Comparison of ENCODE assay signal across 8 mouse cellular contexts in genomic region chr2:92055831-92056236, GRCm38 (mm10). TPM values are rescaled to one million over a fixed set of nuclear protein-coding genes. Genes with fewer than 3 reads are reported as not detected.
DNase-seq lines count a peak whose midpoint lies in the region; ATAC-seq and TF ChIP-seq lines count a peak whose summit lies in the region.

No protein-coding gene starts in this region.

- peak overlapping the region; percentile 83 for H3K27ac ChIP-seq in brown adipose tissue, adult 24 weeks (replicated peaks; ENCODE audit: low read depth, low read length)
- H3K27ac ChIP-seq in forebrain, embryonic 13.5 days: 0 out of 2 replicates have a peak overlapping the region, but pooled peaks have one; percentile 25
- H3K27ac ChIP-seq in lung, embryonic 15.5 days: peak overlapping the region; percentile 88
- peak overlapping the region; percentile 62 for H3K27ac ChIP-seq in neural tube, embryonic 15.5 days (replicated peaks)
- no peak overlapping the region for H3K27ac ChIP-seq in thymus, adult 2 months (ENCODE audit: control insufficient read depth, insufficient read depth, low read length)

- no peaks in the 10 kb centered on the region; the same call in 1 of the 2 replicates for H3K4me1 ChIP-seq in brown adipose tissue, adult 24 weeks (ENCODE audit: control insufficient read depth, insufficient read depth, insufficient read length, low read length)
- H3K4me1 ChIP-seq in forebrain, embryonic 13.5 days: peaks cover 33% of the 10 kb centered on the region
- H3K4me1 ChIP-seq in lung, embryonic 15.5 days: peaks cover 35% of the 10 kb centered on the region
- H3K4me1 ChIP-seq in neural tube, embryonic 15.5 days: peaks cover 28% of the 10 kb centered on the region
- H3K4me1 ChIP-seq in thymus, adult 2 months (replicated peaks; ENCODE audit: control insufficient read depth, insufficient read depth, low read length): peaks cover 19% of the 10 kb centered on the region

- H3K4me3 ChIP-seq in brown adipose tissue, adult 24 weeks (ENCODE audit: insufficient read depth, low read depth, low read length): peak overlapping the region; percentile 50
- peak overlapping the region; percentile 38 for H3K4me3 ChIP-seq in forebrain, embryonic 13.5 days
- peak overlapping the region; percentile 34 for H3K4me3 ChIP-seq in lung, embryonic 15.5 days
- H3K4me3 ChIP-seq in neural tube, embryonic 15.5 days (replicated peaks): peak overlapping the region; percentile 36
- peak overlapping the region; percentile 36 for H3K4me3 ChIP-seq in thymus, adult 2 months (ENCODE audit: control insufficient read depth, insufficient read depth, low read length)

- DNase-seq in CD8-positive naive resting alpha-beta T cell, adult 2 months (ENCODE audit: low read depth in 2 of 2, low spot score in 2 of 2): peak; percentile 27 to 43
- DNase-seq in layer of hippocampus, adult 8-10 months (ENCODE audit: low spot score in 2 of 2): peak; percentile 38 to 57
- peak; percentile 56 for DNase-seq in thymus, adult 2 months

- 0 out of 2 replicates have a peak, but pooled peaks have one; percentile 31 for ATAC-seq in forebrain, embryonic 13.5 days
- ATAC-seq in hematopoietic stem cell, adult 5-6 weeks (replicated peaks in 1 of 2; ENCODE audit: insufficient read depth in 1 of 2, low FRiP score in 2 of 2, low TSS enrichment in 1 of 2, low read depth in 1 of 2, poor library complexity in 2 of 2, severe bottlenecking in 2 of 2): peak; percentile 54 to 58; a peak in 3 of 4 replicates
- ATAC-seq in lung, embryonic 15.5 days (ENCODE audit: borderline replicate concordance, extremely low read depth, low FRiP score, low TSS enrichment): peak; percentile 47; the same call in 1 of the 2 replicates
- no peak for ATAC-seq in neural tube, embryonic 15.5 days (ENCODE audit: low FRiP score)

- TF ChIP-seq POLR2A in thymus, adult 2 months (IDR thresholded peaks at IDR 0.05; ENCODE audit: control insufficient read depth, extremely low read depth, insufficient read depth, low read length, poor library complexity): no peak

- H3K36me3 ChIP-seq in forebrain, embryonic 13.5 days (ENCODE audit: poor library complexity, severe bottlenecking): no peaks in the 10 kb centered on the region
- no peaks in the 10 kb centered on the region for H3K36me3 ChIP-seq in lung, embryonic 15.5 days
- H3K36me3 ChIP-seq in neural tube, embryonic 15.5 days: no peaks in the 10 kb centered on the region
- H3K36me3 ChIP-seq in thymus, adult 2 months (ENCODE audit: control insufficient read depth, insufficient read depth, low read length): no peaks in the 10 kb centered on the region

- peaks cover 46% of the 10 kb centered on the region for H3K27me3 ChIP-seq in forebrain, embryonic 13.5 days
- peaks cover 35% of the 10 kb centered on the region for H3K27me3 ChIP-seq in lung, embryonic 15.5 days
- H3K27me3 ChIP-seq in neural tube, embryonic 15.5 days (replicated peaks): peaks cover 15% of the 10 kb centered on the region; the same call in 1 of the 2 replicates
- H3K27me3 ChIP-seq in thymus, adult 2 months (ENCODE audit: control insufficient read depth, insufficient read depth, low read length): peaks cover 13% of the 10 kb centered on the region; the same call in 1 of the 2 replicates

- H3K9ac ChIP-seq in forebrain, embryonic 13.5 days: peak overlapping the region; percentile 50
- H3K9ac ChIP-seq in lung, embryonic 15.5 days: peak overlapping the region; percentile 36
- peak overlapping the region; percentile 45; the same call in 1 of the 2 replicates for H3K9ac ChIP-seq in neural tube, embryonic 15.5 days (replicated peaks)

- no peaks in the 10 kb centered on the region for H3K9me3 ChIP-seq in forebrain, embryonic 13.5 days (replicated peaks)
- no peaks in the 10 kb centered on the region for H3K9me3 ChIP-seq in lung, embryonic 15.5 days
- H3K9me3 ChIP-seq in neural tube, embryonic 15.5 days (replicated peaks): no peaks in the 10 kb centered on the region

- TF ChIP-seq CTCF in thymus, adult 2 months (IDR thresholded peaks at IDR 0.05; ENCODE audit: borderline replicate concordance, control insufficient read depth, extremely low read depth, insufficient read depth, low read length, poor library complexity): no peak; the same call in 1 of the 2 replicates

- WGBS in forebrain, embryonic 13.5 days: 1% methylated on average over 14 of the region's 14 CpGs
- WGBS in lung, embryonic 15.5 days: 3% methylated on average over 14 of the region's 14 CpGs
- 2% methylated on average over 14 of the region's 14 CpGs for WGBS in neural tube, embryonic 15.5 days
- WGBS in thymus, adult 2 months: 7% methylated on average over 14 of the region's 14 CpGs

- peak overlapping the region; percentile 76 for H3K4me2 ChIP-seq in forebrain, embryonic 13.5 days
- peak overlapping the region; percentile 70 for H3K4me2 ChIP-seq in lung, embryonic 15.5 days
- peak overlapping the region; percentile 70 for H3K4me2 ChIP-seq in neural tube, embryonic 15.5 days

RNA-seq across cellular contexts. Expression of gene Creb3l1, which starts 31.5 kb away (rescaled TPM):
- 4.5 and 5.6 TPM in 2 replicates for polyA plus RNA-seq in brown adipose tissue, adult 24 weeks (2012; ENCODE audit: insufficient read depth, insufficient read length, missing spikeins)
- 0.52 and 0.71 TPM in 2 replicates for polyA plus RNA-seq in forebrain, embryonic 13.5 days (2015; fragmentation: Nextera tagmentation; extraction: Ambion mirVana)
- total RNA-seq in hematopoietic stem cell, adult 5-6 weeks (2017): not detected in 2 replicates
- 1 to 10 TPM; 2.5 to 2.8 (median 2.7) TPM for total RNA-seq in layer of hippocampus, adult 8-10 months (2022)
- polyA plus RNA-seq in lung, embryonic 15.5 days (2015; fragmentation: Nextera tagmentation; extraction: Ambion mirVana): 11.4 and 11.5 TPM in 2 replicates
- polyA plus RNA-seq in neural tube, embryonic 15.5 days (2015; fragmentation: Nextera tagmentation; extraction: Ambion mirVana): 3.4 and 5.2 TPM in 2 replicates
- 1.7 and 1.8 TPM in 2 replicates for polyA plus RNA-seq in thymus, adult 2 months (2012; rRNA removed)

RNA-seq across cellular contexts. Expression of gene Phf21a, which starts 37.1 kb away (rescaled TPM):
- 11.0 and 25.3 TPM in 2 replicates for polyA plus RNA-seq in brown adipose tissue, adult 24 weeks (2012; ENCODE audit: insufficient read depth, insufficient read length, missing spikeins)
- polyA plus RNA-seq in forebrain, embryonic 13.5 days (2015; fragmentation: Nextera tagmentation; extraction: Ambion mirVana): 43.7 and 44.2 TPM in 2 replicates
- total RNA-seq in hematopoietic stem cell, adult 5-6 weeks (2017): 52.3 and 64.3 TPM in 2 replicates
- 100 to 1,000 TPM; 139 to 167 (median 156) TPM for total RNA-seq in layer of hippocampus, adult 8-10 months (2022)
- 22.5 and 29.9 TPM in 2 replicates for polyA plus RNA-seq in lung, embryonic 15.5 days (2015; fragmentation: Nextera tagmentation; extraction: Ambion mirVana)
- polyA plus RNA-seq in neural tube, embryonic 15.5 days (2015; fragmentation: Nextera tagmentation; extraction: Ambion mirVana): 27.8 and 35.4 TPM in 2 replicates
- polyA plus RNA-seq in thymus, adult 2 months (2012; rRNA removed): 81.1 and 81.6 TPM in 2 replicates
